10 mouse cellular contexts compared by ENCODE assay signal in the genomic region with DNA sequence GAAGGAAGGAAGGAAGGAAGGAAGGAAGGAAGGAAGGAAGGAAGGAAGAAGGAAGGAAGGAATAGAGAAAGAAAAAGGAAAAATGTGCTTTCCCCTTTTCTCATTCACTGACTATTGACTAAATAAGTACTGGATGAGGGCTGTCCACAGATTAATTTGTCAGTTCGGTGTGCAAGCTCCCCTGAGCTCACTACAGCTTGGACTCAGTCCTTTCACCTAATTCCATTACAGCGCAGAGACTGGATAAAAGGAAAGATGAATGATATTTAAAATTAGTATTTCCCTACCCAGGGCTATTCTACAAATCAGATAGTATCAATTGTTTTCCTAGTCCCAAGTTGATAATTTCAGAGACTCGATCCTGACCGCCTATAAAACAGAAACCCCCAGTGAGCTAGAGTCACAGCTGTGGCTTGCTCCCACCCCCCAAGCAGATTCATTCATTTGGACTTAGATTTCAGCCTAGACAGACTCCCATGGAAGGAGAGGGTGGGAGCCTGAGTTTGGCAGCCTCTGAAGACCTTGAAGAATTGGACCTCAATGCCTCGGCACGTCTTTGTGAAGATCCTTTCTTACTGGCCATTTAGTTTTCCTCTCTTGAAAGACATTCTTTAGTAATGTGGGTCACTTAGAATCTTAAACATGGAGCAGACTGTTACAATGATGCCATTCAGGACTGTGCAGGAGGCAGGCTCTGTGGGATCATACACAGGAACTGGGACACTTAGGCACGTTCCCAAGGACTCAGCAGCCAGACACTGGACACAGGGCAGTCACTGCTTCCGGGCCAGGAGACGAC.
DNase-seq lines count a peak whose midpoint lies in the region; ATAC-seq lines count a peak whose summit lies in the region.
"Had no signal": no experiment of that assay in that cellular context is flagged by ENCODE, and none has a peak within 500 bp of the region (broad histone marks: within the 10 kb centered on the region; RNA-seq: fewer than 3 reads in every experiment).

No protein-coding gene starts in this region.

- peak; percentile 56 for DNase-seq in layer of hippocampus, adult 9-11 months
- DNase-seq in layer of hippocampus, adult 11-12 months (ENCODE audit: low spot score) = no peak
- peak; percentile 35 for DNase-seq in embryo, embryonic 11 days
- DNase-seq in adrenal gland, postnatal 25 days = no peak

- 24% methylated on average over 9 of the region's 9 CpGs for WGBS in forebrain, embryonic 15.5 days
- WGBS in midbrain, embryonic 13.5 days = 38% methylated on average over 9 of the region's 9 CpGs
- WGBS in kidney, embryonic 14.5 days = 73% methylated on average over 9 of the region's 9 CpGs

- peak overlapping the region; percentile 20; the same call in 1 of the 2 replicates for H3K27ac ChIP-seq in forebrain, embryonic 15.5 days (replicated peaks)
- H3K27ac ChIP-seq in midbrain, embryonic 13.5 days = 0 out of 2 replicates have a peak overlapping the region, but pooled peaks have one; percentile 58
- no peak overlapping the region for H3K27ac ChIP-seq in kidney, embryonic 14.5 days (ENCODE audit: low read depth, low read length)
- H3K27ac ChIP-seq: limb, embryonic 10.5 days; macrophage had no signal

- peaks cover 16% of the 10 kb centered on the region for H3K4me1 ChIP-seq in forebrain, embryonic 15.5 days
- 0 out of 2 replicates have a peak, but pooled peaks cover 14% of the 10 kb centered on the region for H3K4me1 ChIP-seq in midbrain, embryonic 13.5 days (replicated peaks)
- H3K4me1 ChIP-seq in kidney, embryonic 14.5 days (ENCODE audit: control insufficient read depth, insufficient read depth, low read length) = no peaks in the 10 kb centered on the region
- H3K4me1 ChIP-seq: limb, embryonic 10.5 days had no signal

- H3K36me3 ChIP-seq in forebrain, embryonic 15.5 days = no peaks in the 10 kb centered on the region
- H3K36me3 ChIP-seq in midbrain, embryonic 13.5 days = no peaks in the 10 kb centered on the region
- H3K36me3 ChIP-seq in kidney, embryonic 14.5 days (ENCODE audit: control insufficient read depth, insufficient read depth, low read length) = no peaks in the 10 kb centered on the region
- H3K36me3 ChIP-seq: limb, embryonic 10.5 days had no signal

- no peak overlapping the region for H3K4me3 ChIP-seq in forebrain, embryonic 15.5 days
- no peak overlapping the region for H3K4me3 ChIP-seq in midbrain, embryonic 13.5 days (replicated peaks)
- no peak overlapping the region for H3K4me3 ChIP-seq in kidney, embryonic 14.5 days (ENCODE audit: low read length)
- H3K4me3 ChIP-seq: limb, embryonic 10.5 days had no signal

- no peak overlapping the region for H3K9ac ChIP-seq in forebrain, embryonic 15.5 days (replicated peaks)
- no peak overlapping the region for H3K9ac ChIP-seq in midbrain, embryonic 13.5 days (replicated peaks)
- no peak overlapping the region for H3K9ac ChIP-seq in kidney, embryonic 14.5 days (ENCODE audit: low read depth, low read length)

- no peaks in the 10 kb centered on the region for H3K9me3 ChIP-seq in forebrain, embryonic 15.5 days
- no peaks in the 10 kb centered on the region for H3K9me3 ChIP-seq in midbrain, embryonic 13.5 days
- H3K9me3 ChIP-seq in kidney, embryonic 14.5 days (ENCODE audit: control insufficient read depth, low read length) = no peaks in the 10 kb centered on the region
- H3K9me3 ChIP-seq: limb, embryonic 10.5 days had no signal

- H3K27me3 ChIP-seq in forebrain, embryonic 15.5 days = no peaks in the 10 kb centered on the region
- no peaks in the 10 kb centered on the region for H3K27me3 ChIP-seq in midbrain, embryonic 13.5 days
- no peaks in the 10 kb centered on the region for H3K27me3 ChIP-seq in kidney, embryonic 14.5 days (ENCODE audit: control insufficient read depth, insufficient read depth, low read length)

- no peak overlapping the region for H3K4me2 ChIP-seq in forebrain, embryonic 15.5 days (replicated peaks)
- H3K4me2 ChIP-seq in midbrain, embryonic 13.5 days (replicated peaks) = no peak overlapping the region
- no peak overlapping the region for H3K4me2 ChIP-seq in kidney, embryonic 14.5 days (replicated peaks; ENCODE audit: low read depth, low read length)

- ATAC-seq in forebrain, embryonic 15.5 days (replicated peaks) = peak; percentile 94
- peak; percentile 92 for ATAC-seq in midbrain, embryonic 13.5 days
- ATAC-seq in megakaryocyte, adult 5-6 weeks (ENCODE audit: poor library complexity, severe bottlenecking) = no peak
- ATAC-seq in kidney, embryonic 14.5 days (ENCODE audit: low FRiP score, low TSS enrichment) = no peak

Comparison
In these comparisons a context has a peak if more than half of its experiments do, and no peak if none do; other contexts are left out.
1. DNase-seq: peak in layer of hippocampus, adult 9-11 months (single experiment) and embryo, embryonic 11 days (single experiment); none in layer of hippocampus, adult 11-12 months (single experiment) and adrenal gland, postnatal 25 days (single experiment).
2. ATAC-seq: peak in forebrain, embryonic 15.5 days (single experiment) and midbrain, embryonic 13.5 days (single experiment); none in megakaryocyte, adult 5-6 weeks (single experiment) and kidney, embryonic 14.5 days (single experiment).